Mouse (Mus musculus) retina, embryonic 14.5 days (tissue): ENCODE results near the gene Klre1.

Source experiments
- DNase-seq: peaks from one replicate; pipeline ENCODE4 v3.0.0-alpha.2; 2015; ENCODE audit warnings: low spot score

Klre1 gene

DNA sequence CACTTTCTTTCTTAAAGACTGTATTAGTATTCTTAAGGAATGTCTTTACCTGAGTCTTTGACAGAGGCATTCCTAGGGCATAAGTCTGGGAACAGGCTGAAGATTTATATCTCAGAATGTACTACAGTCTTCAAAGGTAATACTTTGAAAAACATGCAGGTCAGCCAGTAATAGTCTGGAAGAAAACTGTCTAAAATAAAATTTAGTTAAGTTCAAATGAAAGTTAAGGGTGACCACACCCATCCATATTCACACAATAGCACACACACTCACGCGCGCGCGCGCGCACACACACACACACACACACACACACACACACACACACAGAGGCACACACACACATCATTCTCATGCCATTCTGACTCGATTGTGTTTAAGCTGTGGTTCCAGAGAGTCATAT, at the start of gene Klre1:
Gene Klre1, plus strand, starts transcription at position 301 of the 400 bp plus-strand sequence.
- DNase-seq, result no peak

DNA sequence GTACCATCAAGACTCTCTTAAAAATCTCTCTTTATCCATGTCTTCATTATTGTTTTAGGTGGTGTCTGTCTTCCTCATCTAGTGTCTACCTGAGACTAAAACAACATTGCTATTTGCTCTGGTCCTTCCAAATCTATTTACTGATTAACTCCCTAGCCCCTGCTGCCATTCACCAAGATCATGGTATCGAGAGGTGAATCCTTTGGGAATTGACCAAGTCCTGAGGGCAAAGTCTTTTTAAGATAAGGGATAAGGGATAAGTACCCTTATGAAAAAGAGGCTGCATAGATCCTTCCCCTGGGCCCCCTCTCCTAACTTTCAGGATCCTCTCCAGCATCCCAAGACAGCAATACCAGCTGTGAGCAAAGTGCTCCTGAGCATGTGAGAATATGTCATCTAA, 48.1 kb upstream of the Klre1 start:
- no peak for DNase-seq

DNA sequence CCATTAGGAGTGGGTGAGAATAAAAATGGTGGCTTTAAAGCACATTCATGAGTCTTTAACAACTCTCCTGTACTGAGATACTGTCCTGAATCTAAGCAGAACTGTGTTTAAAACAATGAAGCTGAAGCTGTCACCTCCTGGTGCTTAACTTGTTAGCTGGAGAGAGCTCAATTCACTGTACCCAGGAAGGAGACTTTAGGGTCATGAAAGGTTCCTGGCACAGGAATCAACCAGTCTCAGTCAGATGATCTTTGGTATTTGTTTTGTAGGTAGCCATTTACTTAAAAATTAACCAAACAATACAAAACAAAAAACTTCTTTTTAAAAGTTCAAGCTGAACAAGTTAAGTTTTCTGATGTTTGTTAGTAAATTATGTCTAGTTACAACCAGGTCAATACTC, 47.4 kb upstream of the Klre1 start:
- DNase-seq, result no peak

DNA sequence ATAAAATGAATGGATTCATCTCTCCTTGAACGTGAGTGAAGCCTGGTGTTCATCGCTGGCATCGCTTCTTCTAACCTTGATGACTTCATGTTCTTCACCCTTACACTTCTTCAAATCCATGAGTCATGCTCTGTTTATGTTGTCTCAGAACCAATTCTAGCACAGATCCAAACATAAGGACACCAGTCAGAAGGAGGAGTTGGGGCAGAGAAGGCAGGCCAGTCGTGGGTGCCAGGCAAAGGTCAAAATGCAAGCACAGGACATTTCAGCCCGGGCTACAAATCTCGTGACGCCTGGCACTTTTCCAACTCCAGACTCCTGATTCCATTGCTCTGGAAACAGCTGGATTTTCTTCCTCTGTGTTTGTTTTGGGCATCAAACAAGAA, 45.2 kb upstream of the Klre1 start:
- DNase-seq, result no peak

DNA sequence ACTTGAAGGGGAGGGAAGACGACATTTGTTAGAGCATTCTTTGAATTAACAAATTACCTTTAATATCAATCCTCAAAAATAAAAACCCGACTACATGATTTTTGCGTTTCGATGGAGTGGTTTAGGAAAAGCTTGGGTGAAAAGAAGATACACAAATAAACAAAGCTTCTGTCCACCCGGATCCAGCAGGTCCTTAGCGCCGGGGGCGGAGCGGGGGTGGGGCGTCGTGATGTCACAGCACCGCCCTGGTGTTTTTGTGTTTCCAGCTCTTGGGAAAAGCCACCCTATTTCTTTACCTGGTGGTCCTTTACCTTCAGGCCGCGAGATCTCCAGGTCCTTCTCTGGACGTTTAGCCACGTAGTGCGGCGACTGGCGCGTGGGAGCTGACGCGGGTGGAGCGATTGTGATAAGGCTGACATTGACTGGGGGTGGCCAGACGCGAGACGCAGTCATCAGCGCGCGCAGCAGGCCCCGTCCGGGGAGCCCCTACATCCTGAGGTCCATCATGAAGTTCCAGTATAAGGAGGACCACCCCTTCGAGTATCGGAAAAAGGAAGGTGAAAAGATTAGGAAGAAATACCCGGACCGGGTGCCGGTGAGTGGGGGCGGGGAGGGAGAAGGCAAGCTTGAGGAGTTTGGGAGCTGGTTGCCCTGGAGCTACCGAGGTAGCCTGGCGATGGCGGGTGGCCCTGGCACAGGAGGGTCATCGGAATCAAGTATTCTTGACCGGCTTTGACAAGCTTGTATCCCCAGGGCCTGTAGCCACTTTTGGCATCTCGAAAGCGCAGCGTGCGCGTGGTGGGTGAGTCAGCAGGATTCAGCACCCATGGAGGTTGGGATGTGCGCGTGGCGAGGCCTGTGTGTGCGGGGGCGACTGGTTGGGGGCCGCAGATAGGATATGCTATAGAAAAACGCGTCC, 44.5 kb upstream of the Klre1 start, which contains the start of gene Gabarapl1:
Gene Gabarapl1, plus strand, starts transcription at position 219 of the 919 bp plus-strand sequence.
- peak; percentile 78 for DNase-seq

DNA sequence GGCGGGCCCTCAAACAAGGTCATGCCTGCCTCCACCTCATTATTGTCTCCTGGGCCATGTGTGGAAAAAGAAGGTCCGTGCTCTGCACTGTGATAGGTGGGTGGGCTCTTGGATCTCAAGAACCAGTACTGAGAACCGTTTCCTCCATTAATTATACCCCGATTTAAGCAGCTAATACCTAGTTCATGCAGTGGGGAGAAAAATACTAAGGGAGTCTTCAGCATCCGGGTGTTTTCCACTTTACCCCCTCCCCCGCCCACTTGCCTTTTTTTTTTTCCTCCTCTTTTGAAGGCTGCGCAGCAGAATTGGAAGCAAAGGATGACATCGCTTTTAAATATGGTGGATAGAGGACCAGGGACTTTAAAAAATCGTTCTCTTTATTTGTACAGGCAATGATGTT, 43.6 kb upstream of the Klre1 start:
- DNase-seq, result peak; percentile 60

DNA sequence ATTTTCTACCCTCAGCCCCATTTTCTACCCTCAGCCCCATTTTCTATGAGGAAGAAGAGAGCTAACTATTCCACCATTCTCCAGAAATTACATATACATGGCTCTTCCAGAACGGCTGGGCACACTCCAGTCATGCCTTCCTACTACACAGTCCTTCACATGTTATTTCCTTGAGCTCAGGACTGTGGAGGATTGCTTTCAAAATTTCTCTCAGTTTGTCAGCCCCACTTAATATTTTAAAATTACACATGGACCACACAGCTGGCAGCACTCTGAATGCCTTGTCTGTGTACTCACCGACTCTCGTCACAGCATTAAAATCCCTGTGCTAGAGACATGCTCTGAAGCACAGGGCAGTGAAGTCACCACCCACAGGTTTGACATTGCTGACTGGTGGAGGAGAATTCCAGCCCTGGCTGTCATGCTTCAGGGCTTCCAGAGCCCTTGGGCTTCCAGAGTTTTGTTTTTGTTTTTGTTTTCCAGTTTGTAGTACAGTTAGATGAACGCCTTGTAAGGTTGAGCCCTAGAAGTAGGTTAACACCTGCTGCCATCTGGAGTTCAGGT, 43.0 kb upstream of the Klre1 start:
- no peak for DNase-seq

DNA sequence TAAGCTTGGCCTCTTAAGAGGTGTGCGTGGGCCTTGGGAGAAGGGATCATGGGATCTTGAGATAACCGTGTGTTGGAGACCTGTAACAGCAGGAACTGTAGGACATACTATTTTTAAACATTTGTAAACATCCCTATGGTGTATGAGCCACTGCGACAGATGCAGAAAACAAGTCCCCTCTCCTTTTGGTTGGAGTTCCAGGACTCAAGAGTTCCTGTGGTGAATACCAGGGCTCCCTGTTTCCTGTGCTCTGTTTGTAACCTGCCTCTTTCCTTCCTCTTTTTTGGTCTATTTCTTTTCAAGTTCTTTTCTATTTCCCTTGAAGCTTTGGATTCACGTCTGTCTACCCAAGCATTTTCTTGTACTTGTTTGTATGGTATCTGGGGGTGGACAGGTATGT, 42.0 kb upstream of the Klre1 start:
- no peak for DNase-seq

DNA sequence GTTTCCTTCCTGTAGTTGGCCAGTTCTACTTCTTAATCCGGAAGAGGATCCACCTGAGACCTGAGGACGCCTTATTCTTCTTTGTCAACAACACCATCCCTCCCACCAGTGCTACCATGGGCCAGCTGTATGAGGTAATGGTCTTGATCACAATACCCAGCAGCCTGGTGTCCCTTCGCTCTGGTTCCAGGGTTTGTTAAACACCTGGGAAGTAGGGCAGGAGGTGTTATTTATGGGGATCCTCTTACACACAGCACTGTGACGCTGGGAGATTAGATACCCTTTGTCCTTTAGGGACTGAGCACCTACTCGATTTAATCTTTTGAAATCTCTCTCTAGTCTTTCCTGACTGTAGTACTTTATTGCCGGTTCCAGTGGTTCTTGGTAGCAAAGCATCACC, 39.1 kb upstream of the Klre1 start:
- no peak for DNase-seq

DNA sequence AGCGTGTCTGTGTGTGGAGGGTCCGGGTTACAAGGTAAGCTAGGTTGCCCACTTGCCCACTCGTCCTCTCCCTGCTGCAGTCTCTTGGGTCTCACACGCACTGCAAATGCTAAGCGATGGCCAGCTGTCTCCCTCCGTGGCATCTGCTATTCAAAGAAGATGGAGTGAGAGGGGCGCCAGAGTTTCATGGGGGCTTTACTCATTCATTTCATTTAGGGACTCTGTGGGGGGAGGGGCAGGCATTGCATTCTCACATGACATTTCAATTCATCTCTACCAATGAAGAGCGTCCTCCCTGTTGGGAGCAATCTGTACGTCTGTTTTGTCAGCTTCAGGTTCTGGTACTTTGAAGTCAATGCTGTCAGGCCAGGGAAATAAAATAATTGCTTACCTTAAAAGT, 35.8 kb upstream of the Klre1 start:
- DNase-seq, result no peak

DNA sequence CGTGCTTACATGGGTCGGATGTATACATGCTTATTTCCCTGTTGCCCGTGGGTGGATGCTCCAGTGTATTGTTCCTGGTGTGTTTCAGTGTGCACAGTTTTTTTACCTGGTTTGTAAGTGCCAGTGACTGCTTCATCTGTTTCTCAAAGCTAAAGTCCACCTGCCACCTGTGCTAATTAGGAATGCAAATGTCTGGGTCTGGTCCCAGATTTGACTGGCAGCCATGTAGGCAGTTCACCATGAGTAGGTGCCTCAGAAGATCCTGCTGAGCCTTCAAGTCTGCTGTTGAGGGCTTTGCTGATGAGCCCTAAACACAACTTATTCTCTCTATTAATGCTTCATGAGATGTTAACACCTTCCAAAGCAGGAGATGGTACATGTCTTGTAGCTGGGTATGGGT, 35.2 kb upstream of the Klre1 start:
- DNase-seq, result no peak

DNA sequence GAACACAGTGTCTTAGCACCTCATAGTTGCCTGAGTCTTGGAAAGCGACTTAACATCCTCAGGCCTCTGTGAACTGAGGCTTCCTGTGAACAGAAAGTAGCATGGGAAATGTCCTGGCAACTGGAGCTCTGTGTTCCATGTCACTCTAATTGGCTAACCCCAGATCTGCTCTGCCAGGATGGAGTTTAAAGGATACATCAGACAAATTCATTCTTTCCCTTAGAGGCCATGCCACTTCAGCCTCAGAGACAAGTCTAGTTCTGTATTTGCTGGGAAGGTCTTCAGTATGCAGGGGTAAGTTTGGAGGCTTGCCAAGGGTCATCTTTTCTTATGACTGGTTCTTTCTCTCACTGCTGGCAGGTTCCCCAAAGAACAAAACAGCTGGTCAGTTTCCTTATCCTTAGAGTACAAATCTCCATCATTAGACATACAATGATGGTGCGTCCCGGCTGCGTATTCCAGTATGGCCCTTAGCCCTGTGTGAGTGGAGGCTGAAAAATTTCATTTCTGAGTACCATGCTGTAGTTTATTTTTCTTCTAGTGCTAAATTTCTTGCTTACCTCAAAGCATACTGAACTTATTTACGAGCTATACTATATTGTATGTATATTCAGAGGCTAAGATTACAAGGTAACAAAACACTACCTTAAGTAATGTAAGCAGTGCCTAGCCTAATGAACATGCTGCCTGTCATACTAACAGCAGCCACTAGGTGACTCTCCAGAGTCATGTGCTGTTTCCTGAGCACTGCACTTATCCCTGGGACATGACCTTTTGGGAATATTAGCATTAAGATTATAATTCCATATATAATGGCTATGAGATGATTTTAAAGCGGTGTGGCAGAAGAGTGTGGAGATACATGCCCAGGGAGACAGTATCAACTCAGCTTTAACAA, 33.7 kb upstream of the Klre1 start:
- DNase-seq, result peak; percentile 80

DNA sequence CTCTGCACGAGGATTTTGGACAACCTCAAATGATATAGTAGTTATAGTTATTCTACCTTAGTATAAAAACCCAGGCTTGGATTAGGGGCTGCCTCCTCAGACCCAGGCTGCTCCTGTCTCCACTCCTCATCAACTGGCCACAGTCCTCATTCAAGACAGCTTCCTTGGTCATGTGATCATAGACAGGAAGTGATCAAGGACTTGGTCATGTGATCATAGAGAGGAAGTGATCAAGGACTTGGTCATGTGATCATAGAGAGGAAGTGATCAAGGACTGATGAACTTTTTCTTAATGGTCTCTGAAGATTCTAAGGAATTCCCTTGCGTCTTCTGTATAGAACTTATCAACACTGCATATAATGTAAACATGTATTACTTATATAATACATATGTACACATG, 30.4 kb upstream of the Klre1 start:
- no peak for DNase-seq

DNA sequence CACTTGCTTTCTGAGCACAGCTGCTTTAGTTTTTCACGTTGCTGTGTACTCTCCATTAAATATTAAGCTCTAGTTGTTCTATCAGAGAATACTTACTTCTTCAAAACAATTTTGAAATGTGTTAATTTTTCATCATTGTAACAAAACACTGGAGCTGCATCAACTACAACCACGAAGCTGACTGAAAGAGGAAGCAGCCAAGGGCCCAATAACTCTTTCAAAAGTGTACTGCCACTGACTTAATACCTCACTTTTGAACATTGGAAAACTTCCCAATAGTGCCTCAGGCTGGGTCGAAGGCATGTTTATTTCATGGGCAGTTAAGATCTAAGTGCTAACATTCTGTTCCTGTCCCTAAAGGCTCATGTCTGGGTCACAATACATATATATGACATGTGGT, 29.7 kb upstream of the Klre1 start:
- DNase-seq, result no peak

DNA sequence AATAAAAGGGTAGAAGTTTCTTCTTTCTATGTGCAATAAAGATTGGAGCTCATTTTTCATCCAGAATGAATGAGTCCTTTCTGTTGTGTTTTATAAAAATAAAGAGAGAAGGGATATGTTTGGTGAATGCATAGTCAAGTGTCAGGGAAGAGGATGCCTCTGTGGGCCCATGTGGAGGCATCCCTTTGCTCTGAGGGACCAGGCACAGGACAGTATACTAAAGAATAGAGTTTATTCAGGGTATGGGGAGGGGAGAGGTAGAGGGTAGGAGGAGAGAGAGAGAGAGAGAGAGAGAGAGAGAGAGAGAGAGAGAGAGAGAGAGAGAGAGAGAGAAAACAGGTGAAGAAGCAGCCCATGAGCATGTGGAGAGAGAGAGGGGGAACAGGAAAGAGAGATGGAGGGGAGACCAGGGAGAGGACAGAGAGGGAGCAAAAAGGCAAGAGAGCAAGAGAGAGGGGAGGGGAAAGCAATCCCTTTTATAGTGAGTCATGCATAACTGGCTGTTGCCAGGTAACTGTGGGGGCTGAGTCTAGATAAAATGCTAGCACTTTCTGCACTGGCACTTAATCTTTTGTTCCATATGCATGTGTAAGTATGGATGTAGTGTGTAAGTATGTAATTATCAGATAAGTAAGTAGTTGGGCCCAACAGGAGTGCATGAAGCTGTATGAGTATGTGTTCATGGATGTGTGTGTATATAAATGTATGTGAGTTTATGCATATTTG, 20.2 kb upstream of the Klre1 start:
- DNase-seq, result no peak

DNA sequence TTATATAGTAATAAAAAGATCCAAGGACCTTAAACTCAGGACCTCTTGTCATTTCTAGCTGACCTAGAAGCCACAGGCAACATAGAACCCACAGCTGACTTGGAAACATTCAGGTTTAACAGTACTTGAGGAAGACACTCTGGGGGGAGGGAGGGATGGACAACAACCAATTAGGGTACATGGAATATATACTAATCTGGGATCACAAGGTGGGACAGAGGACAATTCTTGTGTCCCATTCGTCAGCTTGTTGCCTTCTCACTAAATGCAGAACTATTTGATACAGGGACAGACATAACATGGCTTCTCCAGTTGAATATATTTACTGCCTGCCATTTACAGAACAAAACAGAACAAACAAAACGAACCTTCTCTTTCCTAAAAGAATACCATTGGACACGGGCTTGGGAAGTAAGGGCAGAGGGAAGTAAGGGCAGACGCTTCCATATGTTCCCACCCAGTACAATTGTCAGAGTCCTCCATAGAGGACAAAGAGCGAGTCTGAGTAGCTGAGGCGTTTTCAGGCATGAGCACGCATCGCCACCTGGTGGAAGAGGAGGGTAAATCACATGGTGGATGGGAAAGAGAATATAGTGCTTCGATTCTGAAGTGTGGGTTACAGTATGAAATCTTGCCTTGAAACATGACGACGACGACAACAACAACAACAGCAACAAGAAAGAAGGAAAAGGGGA, 18.6 kb upstream of the Klre1 start:
- peak; percentile 82 for DNase-seq

DNA sequence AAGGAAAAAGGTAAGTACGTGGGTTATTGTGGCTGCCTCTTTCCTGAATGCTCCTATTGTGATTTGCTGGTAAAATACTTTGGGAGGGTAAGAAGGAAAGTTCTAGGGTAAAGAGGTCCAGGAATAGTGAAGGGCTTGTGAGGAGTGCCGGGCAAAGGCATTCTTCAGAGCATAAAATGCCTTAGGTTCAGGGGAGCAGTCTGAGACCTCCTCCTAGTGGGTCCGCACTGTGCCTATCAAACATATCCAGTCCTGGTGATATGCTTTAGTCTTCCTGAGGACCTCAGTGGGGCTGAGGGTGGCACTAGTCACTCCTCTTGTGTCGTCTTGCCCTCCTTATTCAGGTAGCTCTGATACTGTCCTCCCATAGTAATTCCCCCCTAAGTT, 18.1 kb upstream of the Klre1 start:
- no peak for DNase-seq

DNA sequence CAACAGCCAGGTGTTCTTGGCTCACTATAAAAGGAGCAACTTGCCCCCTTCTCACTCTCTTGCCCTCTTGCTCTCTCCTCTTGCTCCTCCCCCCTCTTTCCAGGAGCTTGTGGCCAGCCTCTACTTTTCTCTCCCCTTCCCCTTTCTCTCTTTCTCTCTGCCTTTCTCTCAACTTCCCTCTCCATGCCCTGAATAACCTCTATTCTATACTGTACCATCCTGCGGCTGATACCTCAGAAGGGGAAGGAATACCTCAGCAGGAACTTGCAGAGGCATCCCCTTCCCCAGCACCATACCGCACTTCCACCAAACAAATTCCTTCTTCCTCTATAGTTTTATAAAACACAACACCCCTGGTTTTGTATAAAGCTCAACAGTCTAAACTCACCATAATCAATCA, 12.4 kb upstream of the Klre1 start:
- no peak for DNase-seq

DNA sequence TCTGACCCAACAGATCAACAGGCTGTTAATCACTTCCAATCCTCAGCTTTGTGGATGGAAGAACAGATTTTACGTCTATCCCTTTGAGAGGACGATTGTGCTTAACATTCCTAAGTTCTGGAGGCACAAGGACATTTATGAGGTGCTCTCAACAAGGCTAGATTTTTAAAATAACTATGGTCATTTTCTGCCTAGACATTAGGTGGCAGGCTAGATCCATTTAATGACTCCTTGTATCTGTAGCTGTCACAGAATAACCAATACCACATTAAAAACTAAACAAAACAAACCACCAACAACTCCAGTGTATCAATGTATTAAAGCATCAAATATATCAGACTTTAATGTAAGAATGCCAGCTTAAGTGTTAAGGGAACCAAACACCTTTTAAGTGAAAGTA, 2.4 kb upstream of the Klre1 start:
- DNase-seq, result peak; percentile 23

DNA sequence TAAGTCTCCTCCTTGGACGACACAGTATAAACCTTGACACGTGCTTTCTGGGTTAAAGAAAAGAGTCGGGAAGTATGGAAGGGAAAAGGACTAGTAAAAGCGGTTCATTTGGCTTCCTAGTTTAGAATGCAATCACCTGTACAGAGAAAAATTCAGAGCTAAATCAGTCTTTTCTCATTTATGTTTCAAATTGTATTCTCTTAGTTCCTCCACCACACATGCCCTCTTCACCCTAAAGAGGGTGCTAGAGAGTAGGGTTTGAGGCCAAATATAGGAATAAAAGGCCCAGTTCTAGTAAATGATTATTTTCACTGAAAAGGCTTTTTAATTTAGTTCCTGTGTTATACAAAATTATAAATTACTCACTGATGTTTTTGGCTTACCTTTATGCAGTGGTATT, 3.6 kb downstream of the Klre1 start:
- DNase-seq, result peak; percentile 15

DNA sequence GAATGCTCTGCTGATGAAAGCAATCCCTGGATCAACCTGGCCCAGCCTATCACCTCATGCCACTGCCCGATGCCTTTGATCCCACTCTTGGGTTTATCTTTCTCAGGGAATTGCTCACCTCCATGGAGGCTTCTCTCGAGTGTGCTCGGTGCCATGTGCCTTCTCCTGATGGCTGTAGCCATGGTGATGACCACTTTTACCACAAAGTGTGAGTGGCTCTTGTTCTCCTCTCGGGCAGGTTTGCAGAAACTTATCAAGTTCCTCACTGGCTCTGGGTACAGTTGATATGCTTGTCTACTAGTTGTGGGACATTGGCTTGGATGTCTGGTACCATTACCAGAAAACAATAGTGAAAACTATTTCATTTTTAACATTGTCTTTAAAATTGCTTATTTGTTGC, 4.2 kb downstream of the Klre1 start:
- DNase-seq, result no peak
